Mouse (Mus musculus): ENCODE measurements around the gene Lct.
"Not testable (repeated sequence)": the region's sequence is repeated elsewhere in the genome, so short reads cannot be mapped to it uniquely, and the experiment has no call there.

Lct gene

DNA sequence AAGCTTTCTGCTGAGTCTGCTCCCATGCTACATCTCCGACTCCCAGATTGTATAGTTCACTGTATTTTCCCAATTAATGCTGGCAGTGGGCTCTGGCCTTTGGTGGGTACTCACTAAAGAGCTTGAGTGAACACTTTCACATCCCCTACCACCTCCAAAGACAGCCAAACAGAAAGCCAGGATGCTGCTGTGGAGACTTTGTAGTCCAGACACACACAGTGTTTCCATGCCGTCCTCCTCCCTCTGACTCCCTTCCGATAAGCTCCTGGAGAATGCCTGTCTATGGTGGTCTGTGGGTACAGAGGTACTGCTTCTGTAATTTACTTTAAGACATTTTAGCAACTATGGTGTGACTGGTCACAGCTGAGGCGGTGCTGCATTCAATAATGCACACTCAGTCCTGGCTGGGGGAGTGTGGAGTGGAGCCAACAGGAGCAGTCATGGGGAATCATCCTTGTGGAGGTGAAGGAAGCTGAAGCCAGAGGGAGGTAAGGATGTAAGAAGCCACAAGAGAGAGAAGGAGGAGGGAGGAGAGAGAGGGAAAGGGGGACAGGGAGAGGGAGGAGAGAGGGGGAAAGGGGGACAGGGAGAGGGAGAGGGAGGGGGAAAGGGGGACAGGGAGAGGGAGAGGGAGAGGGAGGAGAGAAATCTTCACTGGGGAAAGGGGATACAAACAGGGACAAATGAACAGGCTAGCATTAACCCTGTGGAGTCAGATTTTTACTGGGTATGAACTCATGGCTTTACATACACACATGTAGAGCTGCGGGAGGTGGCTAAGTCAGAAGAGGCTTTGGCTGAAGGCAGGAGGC lies 32.2 kb downstream of the Lct start:
- DNase-seq (ENCODE audit: low spot score) = no peak

DNA sequence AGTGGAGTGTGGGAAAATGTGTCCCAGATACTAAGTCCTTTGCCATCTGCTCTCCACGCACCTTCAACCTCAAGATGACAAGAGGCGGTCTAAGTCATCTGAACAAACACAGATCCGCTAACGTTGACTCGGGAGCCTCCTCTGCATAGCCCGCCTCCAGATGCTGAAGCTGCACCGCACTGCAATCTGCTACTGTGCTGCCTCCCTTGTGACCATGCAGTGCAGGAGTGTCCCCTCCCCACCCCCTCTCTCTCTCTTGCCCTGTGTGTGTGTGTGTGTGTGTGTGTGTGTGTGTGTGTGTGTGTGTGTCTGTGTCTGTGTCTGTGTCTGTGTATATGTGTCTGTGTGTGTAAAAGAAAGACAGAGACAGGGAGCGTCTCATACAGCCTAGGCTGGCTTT lies 32.8 kb downstream of the Lct start:
- DNase-seq (ENCODE audit: low spot score) = no peak

DNA sequence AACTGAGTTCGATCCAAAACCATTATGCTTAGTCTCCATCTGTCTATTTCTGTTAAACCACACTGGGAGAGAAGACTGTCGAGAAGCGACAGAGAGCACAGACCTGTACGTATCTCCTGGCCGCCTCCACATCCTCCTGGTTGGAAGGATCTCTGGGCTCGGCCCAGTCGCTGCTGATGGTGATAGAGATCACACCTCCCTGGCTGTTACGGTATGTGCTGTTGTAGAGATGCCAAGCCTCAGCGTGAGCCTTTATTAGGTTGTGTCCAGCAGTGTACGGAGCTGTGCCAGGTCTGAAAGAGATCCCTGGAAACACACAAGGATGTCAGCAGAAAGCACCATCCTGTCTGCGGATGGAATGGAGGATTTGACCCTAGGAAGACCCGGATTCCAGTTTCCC lies 34.6 kb downstream of the Lct start:
- no peak for DNase-seq (ENCODE audit: low spot score)

DNA sequence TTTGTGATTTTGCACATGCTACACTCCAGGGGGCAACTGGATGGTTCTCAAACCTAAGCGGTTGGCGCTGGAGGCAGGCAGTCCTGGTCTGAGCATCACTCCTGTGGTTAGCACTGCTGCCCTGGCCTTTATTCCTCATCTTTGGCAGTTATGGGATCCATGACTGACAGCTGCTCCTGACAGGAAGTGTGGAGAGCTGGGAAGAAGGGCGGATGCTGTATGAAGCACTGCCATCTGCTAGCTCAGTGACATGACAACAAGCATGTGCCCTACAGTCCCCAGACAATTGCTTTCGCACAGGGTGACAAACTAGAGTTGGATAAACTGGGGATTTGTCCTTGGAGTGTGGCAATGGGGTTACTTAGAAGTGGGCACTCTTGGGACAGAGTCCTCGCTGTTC lies 37.8 kb downstream of the Lct start:
- no peak for DNase-seq (ENCODE audit: low spot score)

DNA sequence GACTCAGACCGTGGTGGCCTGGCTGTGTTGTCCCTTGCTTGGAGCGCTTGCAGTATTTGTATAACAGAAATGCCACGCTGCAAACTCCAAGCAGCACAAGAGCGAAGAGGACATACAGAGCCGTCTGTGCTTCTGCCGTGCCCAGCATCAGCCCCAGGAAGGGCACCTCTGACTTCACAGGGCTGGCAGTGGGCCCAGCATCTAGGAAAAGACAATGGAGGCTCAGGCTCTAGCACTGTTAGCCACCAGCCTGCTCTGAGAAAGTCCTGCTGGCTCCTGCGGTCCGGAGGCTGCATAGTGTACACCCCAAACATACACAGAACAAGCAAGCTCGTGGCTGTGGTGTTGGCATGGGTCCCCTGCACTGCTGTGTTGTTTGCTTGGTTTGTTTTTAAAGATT lies 43.0 kb downstream of the Lct start:
- DNase-seq (ENCODE audit: low spot score) = no peak

DNA sequence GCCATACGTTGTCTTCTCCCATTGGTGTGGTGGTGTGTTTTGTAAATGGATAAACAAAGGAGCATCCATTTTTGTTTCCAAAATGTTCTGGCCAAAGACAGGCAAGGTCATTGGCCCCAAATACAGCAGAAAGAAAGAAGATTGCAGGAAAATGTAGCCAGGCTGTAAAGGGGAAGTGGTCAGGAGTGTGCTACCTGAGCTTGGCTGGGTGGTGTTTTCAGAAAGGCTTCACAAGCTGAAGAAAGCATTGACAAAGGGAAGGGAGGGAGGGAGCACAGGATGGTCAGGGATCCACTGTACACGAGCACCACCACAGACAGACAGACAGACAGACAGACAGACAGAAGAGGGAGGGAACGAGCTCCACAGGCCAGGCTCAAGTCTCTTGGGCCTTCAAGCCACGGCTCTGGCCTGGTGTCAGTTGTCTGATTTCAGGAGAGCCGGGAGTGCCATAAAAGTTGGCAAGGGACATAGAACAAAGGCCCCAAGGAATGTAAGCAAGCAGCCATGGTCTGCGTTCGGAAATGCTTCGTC lies 43.9 kb downstream of the Lct start:
- DNase-seq (ENCODE audit: low spot score) = no peak

DNA sequence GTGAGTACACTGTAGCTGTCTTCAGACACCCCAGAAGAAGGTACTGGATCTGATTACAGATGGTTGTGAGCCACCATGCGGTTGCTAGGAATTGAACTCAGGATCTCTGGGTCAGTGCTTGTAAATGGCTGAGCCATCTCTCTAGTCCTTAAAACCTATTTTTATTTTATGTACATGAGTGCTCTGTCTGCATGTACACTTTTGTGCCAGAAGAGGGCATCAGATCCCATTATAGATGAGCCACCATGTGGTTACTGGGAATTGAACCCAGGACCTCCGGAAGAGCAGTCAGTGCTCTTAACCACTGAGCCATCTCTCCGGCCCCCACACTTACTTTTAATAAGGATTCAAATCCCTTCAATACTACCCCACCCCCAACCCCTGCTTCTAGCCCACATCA lies 45.2 kb downstream of the Lct start:
- DNase-seq (ENCODE audit: low spot score) = no peak

DNA sequence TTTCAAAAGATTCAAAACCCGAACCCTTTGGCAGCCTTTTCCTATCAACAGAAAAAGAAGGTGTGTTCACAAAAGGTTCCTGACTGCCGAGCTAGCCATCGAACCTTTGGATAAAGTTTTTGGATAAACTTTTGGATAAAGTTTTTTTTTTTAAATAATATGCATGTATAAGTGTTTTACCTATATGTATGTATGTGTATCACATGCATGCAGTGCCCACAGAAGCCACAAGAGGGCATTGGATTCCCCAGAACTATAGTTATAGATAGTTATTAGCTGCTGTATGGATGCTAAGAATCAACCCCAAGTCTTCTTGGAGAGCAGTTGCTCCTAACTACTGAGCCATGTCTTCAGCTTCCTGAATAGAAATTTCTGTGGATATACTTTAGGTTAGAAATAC lies 46.4 kb downstream of the Lct start:
- DNase-seq (ENCODE audit: low spot score) = no peak

DNA sequence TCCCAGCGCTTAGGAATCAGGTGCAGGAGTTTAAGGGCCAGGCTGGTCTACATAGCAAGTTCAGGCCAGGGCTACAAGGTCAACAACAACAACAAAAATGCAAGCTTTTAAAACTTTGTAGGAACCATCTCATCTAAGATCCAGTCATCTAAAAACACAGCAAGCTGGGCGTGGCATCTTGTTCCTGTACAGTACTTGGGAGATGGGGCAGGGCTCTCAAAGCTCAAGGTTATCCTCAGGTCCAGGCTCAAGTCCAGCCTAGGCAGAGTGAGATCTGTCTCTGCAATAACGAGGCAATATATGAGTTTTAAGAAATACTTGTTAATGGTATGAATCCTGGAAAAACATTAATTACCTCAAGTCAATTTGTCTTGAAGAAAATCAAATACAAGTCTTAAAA lies 49.6 kb downstream of the Lct start:
- no peak for DNase-seq (ENCODE audit: low spot score)

DNA sequence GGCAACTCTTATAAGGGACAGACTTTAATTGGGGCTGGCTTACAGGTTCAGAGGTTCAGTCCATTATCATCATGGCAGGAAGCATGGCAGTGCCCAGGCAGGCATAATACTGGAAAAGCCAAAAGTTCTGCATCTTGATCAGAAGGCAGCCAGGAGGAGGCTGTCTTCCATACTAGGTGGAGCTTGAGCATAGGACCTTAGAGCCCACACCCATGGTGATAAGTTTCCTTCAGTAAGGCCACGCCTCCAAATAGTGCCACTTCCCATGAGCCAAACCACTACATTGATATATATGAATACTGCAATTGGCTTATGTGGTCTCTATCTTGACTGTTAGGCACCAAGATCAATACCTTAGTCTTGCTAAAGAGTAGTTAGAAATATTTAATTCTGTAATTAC lies 52.2 kb downstream of the Lct start:
- no peak for DNase-seq (ENCODE audit: low spot score)

DNA sequence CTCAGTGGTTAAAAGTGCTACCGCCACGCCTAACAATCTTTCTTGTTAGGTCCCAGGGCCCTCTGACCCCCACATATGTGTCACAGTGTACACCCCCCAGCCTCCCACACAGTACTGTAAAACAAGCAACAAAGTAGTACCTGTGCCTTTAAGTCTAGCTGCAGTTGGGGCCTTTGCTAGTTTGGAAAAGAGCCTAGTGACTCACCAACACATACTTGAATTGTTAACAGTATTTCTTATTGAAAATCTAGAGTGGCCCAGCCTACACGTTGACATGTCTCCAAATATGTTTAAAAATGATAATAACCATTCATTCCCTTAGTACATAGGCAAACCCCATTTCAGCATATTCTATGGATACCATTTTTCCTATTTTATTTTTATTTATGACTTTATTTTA lies 57.4 kb downstream of the Lct start:
- no peak for DNase-seq (ENCODE audit: low spot score)

DNA sequence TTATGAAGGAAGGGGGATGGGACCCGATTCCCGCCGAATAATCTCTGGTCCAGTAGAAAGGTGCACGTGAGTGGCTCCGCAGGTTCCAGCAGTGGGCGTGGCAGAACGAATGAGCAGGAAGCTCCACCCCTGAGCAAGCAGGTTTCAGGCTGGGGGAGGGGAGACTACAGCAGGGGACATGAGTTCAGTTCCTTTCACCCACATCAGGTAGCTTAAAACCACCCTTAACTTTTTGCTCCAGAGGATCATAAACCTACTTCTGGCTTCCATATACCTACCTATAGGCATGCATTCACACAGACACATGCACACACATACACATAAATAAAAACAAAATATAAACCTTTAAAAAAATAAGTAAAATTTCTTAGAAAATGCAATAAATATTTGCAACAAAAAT lies 61.1 kb downstream of the Lct start:
- DNase-seq (ENCODE audit: low spot score) = not testable (repeated sequence)

DNA sequence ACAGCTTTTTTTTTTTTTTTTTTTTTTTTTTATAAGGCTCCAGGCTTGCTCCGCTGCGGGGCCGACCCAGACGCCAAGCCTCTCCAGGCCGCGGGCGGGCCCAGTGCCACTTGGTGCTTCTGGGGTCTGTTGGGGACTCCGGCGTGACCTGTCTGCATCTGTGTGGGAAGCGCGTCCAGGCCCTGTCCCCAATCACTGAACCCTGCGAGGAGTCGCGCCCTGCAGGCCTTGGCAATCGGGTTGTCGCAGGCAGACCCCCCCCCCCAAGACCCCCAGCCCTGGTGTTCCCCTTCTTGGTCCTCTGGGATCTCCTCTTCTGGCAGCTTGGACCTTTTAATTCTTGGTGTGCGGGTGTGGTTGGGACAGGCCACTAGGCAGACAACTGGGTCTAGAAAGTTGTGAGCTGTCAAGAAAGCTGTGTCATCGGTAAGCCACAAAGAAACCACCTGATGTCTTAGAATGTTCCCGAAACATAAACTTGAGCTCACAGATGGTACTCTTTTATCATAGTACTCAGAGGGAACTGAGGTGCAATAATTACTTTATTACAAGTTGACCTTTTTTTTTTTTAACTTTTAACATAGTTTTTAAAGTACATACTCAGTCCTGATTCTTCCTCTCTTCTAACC lies 83.3 kb downstream of the Lct start:
- no peak for DNase-seq (ENCODE audit: low spot score)

DNA sequence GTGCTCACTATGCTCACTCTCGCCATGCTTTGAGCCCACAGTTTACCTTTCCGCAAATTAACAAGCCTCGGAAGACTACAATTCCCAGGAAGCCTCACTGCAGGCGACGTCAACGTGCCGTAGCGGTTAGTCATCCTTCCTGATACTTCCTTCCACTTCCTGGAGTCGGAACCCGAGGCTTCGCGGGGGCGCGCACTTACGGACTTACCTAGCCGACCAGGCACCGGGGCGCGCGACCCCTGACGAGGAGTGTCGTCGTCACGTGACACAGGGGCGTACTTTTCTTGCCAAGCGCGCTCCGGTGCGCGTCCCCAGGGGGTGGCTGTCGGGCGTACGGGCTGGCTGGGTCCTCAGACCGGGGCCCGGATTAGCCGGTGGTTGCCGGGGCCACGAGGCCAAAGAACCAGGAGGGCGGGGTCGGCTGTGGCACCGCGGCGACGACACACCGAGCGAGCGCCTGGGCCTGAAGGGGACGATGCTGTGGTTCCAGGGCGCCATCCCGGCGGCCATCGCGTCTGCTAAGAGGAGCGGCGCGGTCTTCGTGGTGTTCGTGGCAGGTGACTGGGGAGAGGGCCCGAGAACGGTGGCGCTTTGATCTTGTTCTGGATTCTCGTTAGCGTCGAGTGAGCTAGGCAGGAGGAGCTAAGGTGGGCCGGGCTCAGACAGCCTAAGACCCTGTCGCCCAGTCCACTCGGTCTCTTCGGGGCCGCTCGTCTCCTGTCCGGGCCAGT lies 84.0 kb downstream of the Lct start:
- DNase-seq (ENCODE audit: low spot score) = peak; percentile 96

DNA sequence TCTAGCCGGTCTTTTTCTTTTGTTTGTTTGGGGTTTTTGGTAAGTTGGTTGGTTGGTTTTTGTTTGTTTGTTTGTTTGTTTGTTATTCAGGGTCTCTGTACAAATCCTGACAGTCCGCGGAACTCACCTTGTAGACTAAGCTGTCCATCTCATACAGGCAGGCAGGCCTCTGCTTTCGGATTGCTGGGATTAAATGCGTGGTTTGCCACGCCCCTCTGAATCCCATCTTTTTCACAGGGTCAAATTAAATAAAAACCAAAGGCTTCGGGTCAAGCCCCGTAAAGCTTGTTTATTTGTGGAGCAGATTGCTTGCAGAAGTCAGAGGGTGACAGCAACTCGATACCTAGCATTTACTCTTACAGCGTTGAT lies 84.5 kb downstream of the Lct start, which contains the start of gene Ubxn4:
Ubxn4 (plus strand) TSS at position 338 of the 369 bp plus-strand sequence.
- no peak for DNase-seq (ENCODE audit: low spot score)

DNA sequence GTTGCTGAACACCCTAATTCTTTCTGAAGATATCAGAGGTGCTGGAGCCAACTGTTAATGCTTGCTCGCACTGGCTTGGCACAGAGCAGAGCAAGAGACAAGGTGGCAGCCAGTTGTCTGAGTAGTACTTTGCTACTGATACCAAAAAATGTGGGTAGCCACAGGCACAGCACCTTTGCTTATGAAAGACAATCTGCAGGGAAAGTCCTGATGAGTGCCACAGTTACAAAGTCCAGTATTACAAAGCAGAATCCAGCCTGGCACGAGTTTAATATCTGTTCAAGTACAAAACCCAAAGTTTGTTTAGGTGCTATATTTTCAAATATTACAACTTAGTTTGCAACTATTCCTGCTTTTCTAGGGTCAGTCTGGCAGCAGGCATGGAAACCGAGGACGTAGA lies 92.9 kb downstream of the Lct start:
- no peak for DNase-seq (ENCODE audit: low spot score)
